Mouse (Mus musculus): ENCODE results near the gene Lingo1. TPM values are rescaled to one million over a fixed set of nuclear protein-coding genes. Genes with fewer than 3 reads are reported as not detected.

The Lingo1 gene
- total and polyA plus RNA-seq, 2 experiments from 2014 or later: 110 to 192 TPM

DNA sequence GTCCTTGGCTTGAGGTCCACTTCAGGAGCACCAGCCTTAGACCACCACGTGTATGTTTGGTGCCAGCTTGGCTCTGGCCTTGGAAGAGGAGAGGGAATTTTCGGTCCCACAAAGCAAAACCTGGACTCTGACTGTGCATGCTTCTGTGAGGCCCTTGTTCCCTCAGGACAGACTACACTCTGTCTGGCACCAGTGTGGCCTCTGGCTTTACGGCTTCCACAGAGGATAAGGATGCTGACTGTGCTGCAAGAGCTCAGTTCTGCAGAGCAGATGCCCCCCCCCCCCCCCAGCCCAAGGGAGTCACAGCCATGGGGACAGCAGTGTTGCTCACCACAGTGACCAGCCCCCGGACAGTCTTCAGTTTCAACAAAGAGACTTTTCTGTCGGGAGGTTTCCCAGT lies 206.5 kb downstream of the Lingo1 start:
- DNase-seq (ENCODE audit: low spot score): peak; percentile 62
- Histone ChIP-seq H3K36me3 (ENCODE audit: insufficient read depth, low read length) (no peaks in the 10 kb centered on the region), H3K9ac (replicated peaks; ENCODE audit: low read length, poor library complexity, severe bottlenecking) (no peak overlapping the region), H3K4me2 (ENCODE audit: low read depth, low read length, poor library complexity, severe bottlenecking) (no peak overlapping the region), H3K27ac (ENCODE audit: low read depth, low read length) (no peak overlapping the region), H3K4me3 (ENCODE audit: low read depth, low read length) (no peak overlapping the region), H3K27me3 (ENCODE audit: insufficient read depth, low read length) (no peaks in the 10 kb centered on the region), H3K9me3 (ENCODE audit: low read length) (no peaks in the 10 kb centered on the region), H3K4me1 (ENCODE audit: insufficient read depth, low read length) (peaks cover 8% of the 10 kb centered on the region)
- ATAC-seq (ENCODE audit: low FRiP score): peak; percentile 60
- WGBS: 47% methylated on average over 5 of the region's 5 CpGs
- no peak for TF ChIP-seq CTCF (IDR thresholded peaks at IDR 0.05)

- 41% methylated on average over 7 of the region's 7 CpGs for WGBS
- Histone ChIP-seq H3K27me3 (ENCODE audit: insufficient read depth, low read length) (no peaks in the 10 kb centered on the region), H3K4me1 (ENCODE audit: insufficient read depth, low read length) (peaks cover 8% of the 10 kb centered on the region; the same call in 1 of the 2 replicates), H3K9ac (replicated peaks; ENCODE audit: low read length, poor library complexity, severe bottlenecking) (no peak overlapping the region), H3K4me2 (ENCODE audit: low read depth, low read length, poor library complexity, severe bottlenecking) (no peak overlapping the region), H3K9me3 (ENCODE audit: low read length) (no peaks in the 10 kb centered on the region), H3K27ac (ENCODE audit: low read depth, low read length) (peak overlapping the region; percentile 47; the same call in 1 of the 2 replicates), H3K4me3 (ENCODE audit: low read depth, low read length) (no peak overlapping the region), H3K36me3 (ENCODE audit: insufficient read depth, low read length) (no peaks in the 10 kb centered on the region)
- ATAC-seq (ENCODE audit: low FRiP score) (no peak), DNase-seq (ENCODE audit: low spot score) (no peak)
- no peak for TF ChIP-seq CTCF (IDR thresholded peaks at IDR 0.05)
Observed at GRCm38 (mm10) chr9:56584043-56584424, 212.2 kb downstream of the Lingo1 start.

- H3K27ac ChIP-seq (ENCODE audit: low read depth, low read length): peak overlapping the region; percentile 47
- DNase-seq (ENCODE audit: low spot score): peak; percentile 79
- 52% methylated on average over 11 of the region's 11 CpGs for WGBS
Observed at GRCm38 (mm10) chr9:56583139-56584042, 212.9 kb downstream of the Lingo1 start.

GRCm38 (mm10) chr9:56582628-56583027 lies 213.6 kb downstream of the Lingo1 start:
- H3K4me3 ChIP-seq (ENCODE audit: low read depth, low read length): no peak overlapping the region
- no peaks in the 10 kb centered on the region for H3K9me3 ChIP-seq (ENCODE audit: low read length)
- no peak for TF ChIP-seq CTCF (IDR thresholded peaks at IDR 0.05)
- WGBS: 67% methylated on average over 8 of the region's 8 CpGs
- no peak for ATAC-seq (ENCODE audit: low FRiP score)
- DNase-seq (ENCODE audit: low spot score): no peak
- peaks cover 8% of the 10 kb centered on the region; the same call in 1 of the 2 replicates for H3K4me1 ChIP-seq (ENCODE audit: insufficient read depth, low read length)
- no peak overlapping the region for H3K27ac ChIP-seq (ENCODE audit: low read depth, low read length)
- H3K27me3 ChIP-seq (ENCODE audit: insufficient read depth, low read length): no peaks in the 10 kb centered on the region
- H3K36me3 ChIP-seq (ENCODE audit: insufficient read depth, low read length): no peaks in the 10 kb centered on the region
- no peak overlapping the region for H3K9ac ChIP-seq (replicated peaks; ENCODE audit: low read length, poor library complexity, severe bottlenecking)
- H3K4me2 ChIP-seq (ENCODE audit: low read depth, low read length, poor library complexity, severe bottlenecking): no peak overlapping the region

More at GRCm38 (mm10) chr9:56583139-56584042, 212.9 kb downstream of the Lingo1 start:
- Histone ChIP-seq H3K4me1 (ENCODE audit: insufficient read depth, low read length) (peaks cover 8% of the 10 kb centered on the region; the same call in 1 of the 2 replicates), H3K4me3 (ENCODE audit: low read depth, low read length) (no peak overlapping the region), H3K27me3 (ENCODE audit: insufficient read depth, low read length) (no peaks in the 10 kb centered on the region), H3K4me2 (ENCODE audit: low read depth, low read length, poor library complexity, severe bottlenecking) (no peak overlapping the region), H3K36me3 (ENCODE audit: insufficient read depth, low read length) (no peaks in the 10 kb centered on the region), H3K9me3 (ENCODE audit: low read length) (no peaks in the 10 kb centered on the region), H3K9ac (replicated peaks; ENCODE audit: low read length, poor library complexity, severe bottlenecking) (no peak overlapping the region)
- no peak for TF ChIP-seq CTCF (IDR thresholded peaks at IDR 0.05)
- ATAC-seq (ENCODE audit: low FRiP score): peak; percentile 70; the same call in 1 of the 2 replicates

GRCm38 (mm10) chr9:56581700-56582099 lies 214.6 kb downstream of the Lingo1 start:
- no peak for ATAC-seq (ENCODE audit: low FRiP score)
- H3K9me3 ChIP-seq (ENCODE audit: low read length): no peaks in the 10 kb centered on the region
- 27% methylated on average over 3 of the region's 3 CpGs for WGBS

GRCm38 (mm10) chr9:56581016-56581415 lies 215.3 kb downstream of the Lingo1 start:
- H3K27ac ChIP-seq (ENCODE audit: low read depth, low read length): no peak overlapping the region
- no peak for ATAC-seq (ENCODE audit: low FRiP score)
- H3K4me1 ChIP-seq (ENCODE audit: insufficient read depth, low read length): peaks cover 8% of the 10 kb centered on the region; the same call in 1 of the 2 replicates
- WGBS: 79% methylated on average over 8 of the region's 8 CpGs
- H3K4me3 ChIP-seq (ENCODE audit: low read depth, low read length): no peak overlapping the region
- no peak overlapping the region for H3K9ac ChIP-seq (replicated peaks; ENCODE audit: low read length, poor library complexity, severe bottlenecking)
- DNase-seq (ENCODE audit: low spot score): no peak
- no peak overlapping the region for H3K4me2 ChIP-seq (ENCODE audit: low read depth, low read length, poor library complexity, severe bottlenecking)
- no peaks in the 10 kb centered on the region for H3K27me3 ChIP-seq (ENCODE audit: insufficient read depth, low read length)
- TF ChIP-seq CTCF (IDR thresholded peaks at IDR 0.05): no peak
- no peaks in the 10 kb centered on the region for H3K36me3 ChIP-seq (ENCODE audit: insufficient read depth, low read length)
- H3K9me3 ChIP-seq (ENCODE audit: low read length): no peaks in the 10 kb centered on the region

More at GRCm38 (mm10) chr9:56581700-56582099, 214.6 kb downstream of the Lingo1 start:
- peak; percentile 56 for DNase-seq (ENCODE audit: low spot score)
- Histone ChIP-seq H3K27ac (ENCODE audit: low read depth, low read length) (no peak overlapping the region), H3K4me3 (ENCODE audit: low read depth, low read length) (no peak overlapping the region), H3K9ac (replicated peaks; ENCODE audit: low read length, poor library complexity, severe bottlenecking) (no peak overlapping the region), H3K36me3 (ENCODE audit: insufficient read depth, low read length) (no peaks in the 10 kb centered on the region), H3K4me2 (ENCODE audit: low read depth, low read length, poor library complexity, severe bottlenecking) (no peak overlapping the region), H3K4me1 (ENCODE audit: insufficient read depth, low read length) (peaks cover 8% of the 10 kb centered on the region; the same call in 1 of the 2 replicates), H3K27me3 (ENCODE audit: insufficient read depth, low read length) (no peaks in the 10 kb centered on the region)
- TF ChIP-seq CTCF (IDR thresholded peaks at IDR 0.05): no peak

Measured in midbrain, postnatal 0 days (tissue).